Mouse (Mus musculus): ENCODE measurements around the gene Man1b1. TPM values are rescaled to one million over a fixed set of nuclear protein-coding genes. Genes with fewer than 3 reads are reported as not detected.

The Man1b1 gene
- polyA plus RNA-seq, 2 experiments, result 35.3 to 70.2 TPM

DNA sequence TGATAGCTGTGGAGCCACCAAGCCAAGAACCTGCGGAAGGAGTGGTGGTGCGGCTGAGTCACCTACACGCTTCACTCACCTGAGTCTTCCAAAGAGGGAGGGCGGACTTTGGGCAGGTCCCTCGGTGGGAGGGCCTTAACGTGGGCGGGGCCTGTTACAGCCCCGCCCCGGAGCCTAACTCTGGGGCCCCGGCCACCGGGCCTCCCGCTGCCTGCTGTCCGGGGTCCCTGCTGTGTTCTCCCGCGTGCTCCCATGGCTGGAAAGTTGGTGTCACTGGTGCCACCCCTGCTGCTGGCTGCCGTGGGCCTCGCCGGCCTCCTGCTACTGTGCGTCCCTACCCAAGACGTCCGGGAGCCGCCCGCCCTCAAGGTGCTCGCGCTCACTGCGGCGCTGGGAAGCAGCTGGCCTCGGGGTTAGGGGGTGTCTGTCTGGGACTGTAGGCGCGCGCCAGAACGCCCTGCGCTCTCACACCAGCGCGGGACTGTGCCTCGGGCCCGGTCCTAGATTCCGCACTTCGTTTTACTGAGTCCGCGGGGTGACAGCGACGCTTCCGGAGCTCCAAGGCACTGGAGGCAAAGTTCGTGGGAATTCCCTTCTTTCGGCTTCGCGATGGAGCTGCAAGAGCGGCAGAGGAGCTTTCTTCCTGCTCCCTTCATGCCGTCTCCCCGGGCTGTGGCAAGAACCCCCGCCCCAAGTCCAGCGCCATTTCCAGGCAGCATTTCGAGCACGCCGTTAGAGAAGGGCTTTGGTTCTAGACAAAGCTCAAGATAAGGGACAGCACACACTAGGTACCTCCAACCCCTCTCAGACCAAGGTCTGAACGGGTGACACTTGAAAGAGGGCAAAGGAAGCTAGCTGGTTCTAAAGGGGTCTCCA, 63.8 kb downstream of the Man1b1 start, which contains the start of gene Entpd2:
Entpd2 (plus strand) TSS at position 154 of the 876 bp plus-strand sequence.
- DNase-seq (ENCODE audit: low spot score), result no peak
- H3K9ac ChIP-seq (ENCODE audit: low read depth, low read length, severe bottlenecking), result no peak within 1 kb of the TSS
- 0 out of 2 replicates have a peak, but pooled peaks cover 7% of the 10 kb centered on the region for H3K4me1 ChIP-seq (ENCODE audit: control insufficient read depth, insufficient read depth, low read length)
- no peak within 1 kb of the TSS for H3K27ac ChIP-seq (replicated peaks; ENCODE audit: low read depth, low read length)
- peak within 1 kb of the TSS; percentile 46 for H3K4me2 ChIP-seq (replicated peaks; ENCODE audit: low read depth, low read length, severe bottlenecking)
- peak within 1 kb of the TSS; percentile 31 for H3K4me3 ChIP-seq (replicated peaks; ENCODE audit: low read length)
- no peak for ATAC-seq (ENCODE audit: low FRiP score, low read depth)
- WGBS, result 1% methylated on average over 57 of the region's 57 CpGs
- TF ChIP-seq POLR2A (IDR thresholded peaks at IDR 0.05; ENCODE audit: borderline replicate concordance, extremely low read depth, insufficient read depth, insufficient read length), result no peak
- no peaks in the 10 kb centered on the region for H3K36me3 ChIP-seq (ENCODE audit: control insufficient read depth, insufficient read depth, low read length)
- H3K9me3 ChIP-seq (ENCODE audit: control insufficient read depth, low read length), result no peaks in the 10 kb centered on the region
- peaks cover 55% of the 10 kb centered on the region for H3K27me3 ChIP-seq (ENCODE audit: control insufficient read depth, insufficient read depth, low read length)

DNA sequence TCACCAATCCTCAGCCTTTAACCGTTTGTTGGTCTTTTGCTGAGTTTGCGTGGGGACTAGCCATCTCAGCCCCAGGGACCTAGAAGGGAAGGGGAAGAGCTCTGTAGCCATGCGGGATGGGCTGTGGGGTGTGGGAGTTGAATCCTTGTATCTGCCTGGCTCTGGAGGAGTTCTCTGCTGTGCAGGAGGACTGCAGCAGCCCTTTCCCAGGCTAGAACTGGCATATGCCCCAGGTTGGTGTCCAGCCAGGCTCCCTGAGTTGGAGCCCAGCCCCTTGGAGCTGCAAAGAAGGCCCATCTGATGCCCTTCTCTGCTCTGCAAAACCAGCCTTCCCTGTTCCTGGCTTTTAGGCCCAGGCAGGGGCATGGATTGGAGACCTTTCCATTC, 64.5 kb downstream of the Man1b1 start:
- no peak overlapping the region for H3K27ac ChIP-seq (replicated peaks; ENCODE audit: low read depth, low read length)
- no peak for DNase-seq (ENCODE audit: low spot score)
- H3K27me3 ChIP-seq (ENCODE audit: control insufficient read depth, insufficient read depth, low read length), result peaks cover 61% of the 10 kb centered on the region
- H3K4me1 ChIP-seq (ENCODE audit: control insufficient read depth, insufficient read depth, low read length), result 0 out of 2 replicates have a peak, but pooled peaks cover 7% of the 10 kb centered on the region
- H3K36me3 ChIP-seq (ENCODE audit: control insufficient read depth, insufficient read depth, low read length), result no peaks in the 10 kb centered on the region
- H3K4me3 ChIP-seq (replicated peaks; ENCODE audit: low read length), result no peak overlapping the region
- no peaks in the 10 kb centered on the region for H3K9me3 ChIP-seq (ENCODE audit: control insufficient read depth, low read length)
- 35% methylated on average over 3 of the region's 3 CpGs for WGBS
- TF ChIP-seq POLR2A (IDR thresholded peaks at IDR 0.05; ENCODE audit: borderline replicate concordance, extremely low read depth, insufficient read depth, insufficient read length), result no peak
- peak overlapping the region; percentile 46; the same call in 1 of the 2 replicates for H3K4me2 ChIP-seq (replicated peaks; ENCODE audit: low read depth, low read length, severe bottlenecking)
- ATAC-seq (ENCODE audit: low FRiP score, low read depth), result no peak
- H3K9ac ChIP-seq (ENCODE audit: low read depth, low read length, severe bottlenecking), result no peak overlapping the region

DNA sequence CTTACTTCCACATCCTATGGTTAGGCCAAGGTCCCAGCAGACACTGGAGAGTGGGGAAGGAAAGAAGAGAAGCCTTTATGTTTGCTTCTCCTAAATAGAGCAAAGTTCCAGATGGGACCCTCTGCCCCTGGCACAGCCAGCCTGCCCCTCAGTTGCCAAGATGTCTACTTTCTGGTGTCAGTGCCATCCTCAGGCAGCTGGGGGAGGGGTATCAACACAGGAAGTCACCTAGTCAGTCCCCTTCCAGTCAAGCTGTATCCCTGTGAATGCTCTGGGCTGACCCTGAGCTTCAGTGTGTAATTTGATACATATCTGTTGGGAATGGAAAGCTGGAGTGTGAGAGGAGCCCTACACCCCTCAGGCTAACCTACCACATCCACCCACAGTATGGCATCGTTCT, 64.9 kb downstream of the Man1b1 start:
- Histone ChIP-seq H3K9ac (ENCODE audit: low read depth, low read length, severe bottlenecking) (no peak overlapping the region), H3K36me3 (ENCODE audit: control insufficient read depth, insufficient read depth, low read length) (no peaks in the 10 kb centered on the region), H3K4me3 (replicated peaks; ENCODE audit: low read length) (no peak overlapping the region), H3K4me1 (ENCODE audit: control insufficient read depth, insufficient read depth, low read length) (0 out of 2 replicates have a peak, but pooled peaks cover 7% of the 10 kb centered on the region), H3K27me3 (ENCODE audit: control insufficient read depth, insufficient read depth, low read length) (peaks cover 63% of the 10 kb centered on the region), H3K4me2 (replicated peaks; ENCODE audit: low read depth, low read length, severe bottlenecking) (no peak overlapping the region), H3K27ac (replicated peaks; ENCODE audit: low read depth, low read length) (no peak overlapping the region), H3K9me3 (ENCODE audit: control insufficient read depth, low read length) (no peaks in the 10 kb centered on the region)
- WGBS, result 33% methylated on average over 1 of the region's 1 CpGs
- ATAC-seq (ENCODE audit: low FRiP score, low read depth), result no peak
- DNase-seq (ENCODE audit: low spot score), result no peak
- no peak for TF ChIP-seq POLR2A (IDR thresholded peaks at IDR 0.05; ENCODE audit: borderline replicate concordance, extremely low read depth, insufficient read depth, insufficient read length)

DNA sequence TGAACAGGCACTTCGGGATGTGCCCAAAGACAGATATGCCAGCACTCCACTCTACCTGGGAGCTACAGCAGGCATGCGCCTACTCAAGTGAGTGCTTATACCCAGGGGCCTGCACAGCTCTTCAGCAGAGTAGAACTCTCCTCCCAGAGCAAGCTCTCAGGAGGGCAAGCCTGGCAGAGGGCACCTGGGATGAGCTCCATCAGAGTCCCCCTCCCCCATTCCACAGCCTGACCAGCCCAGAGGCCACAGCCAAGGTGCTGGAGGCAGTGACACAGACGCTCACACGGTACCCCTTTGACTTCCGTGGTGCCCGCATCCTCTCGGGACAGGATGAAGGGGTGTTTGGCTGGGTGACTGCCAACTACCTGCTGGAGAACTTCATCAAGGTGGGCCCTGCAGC, 65.9 kb downstream of the Man1b1 start:
- DNase-seq (ENCODE audit: low spot score) (no peak), ATAC-seq (ENCODE audit: low FRiP score, low read depth) (no peak)
- Histone ChIP-seq H3K9ac (ENCODE audit: low read depth, low read length, severe bottlenecking) (no peak overlapping the region), H3K36me3 (ENCODE audit: control insufficient read depth, insufficient read depth, low read length) (no peaks in the 10 kb centered on the region), H3K4me1 (ENCODE audit: control insufficient read depth, insufficient read depth, low read length) (0 out of 2 replicates have a peak, but pooled peaks cover 7% of the 10 kb centered on the region), H3K9me3 (ENCODE audit: control insufficient read depth, low read length) (no peaks in the 10 kb centered on the region), H3K27me3 (ENCODE audit: control insufficient read depth, insufficient read depth, low read length) (peaks cover 74% of the 10 kb centered on the region), H3K27ac (replicated peaks; ENCODE audit: low read depth, low read length) (no peak overlapping the region), H3K4me2 (replicated peaks; ENCODE audit: low read depth, low read length, severe bottlenecking) (no peak overlapping the region), H3K4me3 (replicated peaks; ENCODE audit: low read length) (no peak overlapping the region)
- TF ChIP-seq POLR2A (IDR thresholded peaks at IDR 0.05; ENCODE audit: borderline replicate concordance, extremely low read depth, insufficient read depth, insufficient read length), result no peak
- WGBS, result 89% methylated on average over 7 of the region's 7 CpGs

GRCm38 (mm10) chr2:25399051-25399450, 66.9 kb downstream of the Man1b1 start, which contains the start of gene Npdc1:
Npdc1 (plus strand) TSS chr2:25399351.
- no peak for DNase-seq (ENCODE audit: low spot score)
- WGBS, result 59% methylated on average over 8 of the region's 8 CpGs
- no peak within 1 kb of the TSS for H3K4me3 ChIP-seq (replicated peaks; ENCODE audit: low read length)
- no peaks in the 10 kb centered on the region for H3K36me3 ChIP-seq (ENCODE audit: control insufficient read depth, insufficient read depth, low read length)
- H3K9ac ChIP-seq (ENCODE audit: low read depth, low read length, severe bottlenecking), result no peak within 1 kb of the TSS
- H3K9me3 ChIP-seq (ENCODE audit: control insufficient read depth, low read length), result no peaks in the 10 kb centered on the region
- H3K27ac ChIP-seq (replicated peaks; ENCODE audit: low read depth, low read length), result no peak within 1 kb of the TSS
- no peak for TF ChIP-seq POLR2A (IDR thresholded peaks at IDR 0.05; ENCODE audit: borderline replicate concordance, extremely low read depth, insufficient read depth, insufficient read length)
- ATAC-seq (ENCODE audit: low FRiP score, low read depth), result no peak
- peaks cover 83% of the 10 kb centered on the region for H3K27me3 ChIP-seq (ENCODE audit: control insufficient read depth, insufficient read depth, low read length)
- H3K4me1 ChIP-seq (ENCODE audit: control insufficient read depth, insufficient read depth, low read length), result 0 out of 2 replicates have a peak, but pooled peaks cover 7% of the 10 kb centered on the region
- H3K4me2 ChIP-seq (replicated peaks; ENCODE audit: low read depth, low read length, severe bottlenecking), result no peak within 1 kb of the TSS
